Mouse (Mus musculus) cortical plate, adult 2 months (tissue): Measurements from ENCODE around the gene Gstp1.

Source experiments
- CTCF ChIP-seq: fragments of 200-500 bp; IDR thresholded peaks from 2 replicates; pipeline ENCODE4 v1.5.1; 2011; ENCODE audit warnings: mild to moderate bottlenecking, control low read depth, low read length; ENCODE audit not compliant: insufficient read depth; ENCODE audit errors: extremely low read depth
- POLR2A ChIP-seq: fragments of 200-500 bp; IDR thresholded peaks from 2 replicates; pipeline ENCODE4 v1.6.1; 2011; ENCODE audit warnings: mild to moderate bottlenecking, low read length, control low read depth; ENCODE audit not compliant: insufficient read depth; ENCODE audit errors: extremely low read depth

GRCm38 (mm10) chr19:4055947-4056693 lies 18.3 kb upstream of the Gstp1 start:
- no peak for TF ChIP-seq CTCF
- TF ChIP-seq POLR2A, result no peak
